Mouse (Mus musculus) embryonic fibroblast, embryonic 13.5 days (primary cell): ENCODE results near the gene Pcbp3.

Experiments
- CTCF ChIP-seq: IDR thresholded peaks from 2 replicates; pipeline ENCODE4 v1.5.1; 2011; ENCODE audit warnings: mild to moderate bottlenecking, control low read depth, low read length, moderate library complexity, borderline replicate concordance; ENCODE audit not compliant: insufficient read depth
- POLR2A ChIP-seq: IDR thresholded peaks from 2 replicates; pipeline ENCODE4 v1.6.1; 2011; ENCODE audit warnings: low read depth, mild to moderate bottlenecking, control low read depth, low read length, moderate library complexity

DNA sequence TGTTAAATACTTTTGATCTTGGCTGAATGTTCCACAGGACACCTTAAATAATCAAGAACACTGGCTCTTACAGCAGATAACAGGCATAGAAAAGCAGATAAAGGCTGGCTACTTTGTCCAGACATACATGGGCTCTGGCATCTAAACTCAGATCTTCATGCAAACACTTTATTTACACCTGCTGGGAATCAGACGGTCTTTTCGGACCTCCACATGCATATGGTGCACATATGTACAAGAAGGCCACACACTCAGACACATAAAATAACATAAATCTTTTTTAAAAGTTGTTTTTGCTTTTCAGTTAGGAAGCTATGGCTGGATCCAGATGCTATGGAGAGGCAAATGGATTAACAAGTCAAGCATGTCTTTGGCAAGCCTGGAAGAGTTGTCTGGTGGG lies 37.2 kb downstream of the Pcbp3 start:
- TF ChIP-seq CTCF: no peak
- no peak for TF ChIP-seq POLR2A
